Mouse (Mus musculus) stomach, postnatal 0 days (tissue): Measurements from ENCODE around the gene Pcmtd2.

Experiments used
- CTCF ChIP-seq: IDR thresholded peaks from 2 replicates; pipeline ENCODE4 v1.5.1; 2016; ENCODE audit warnings: antibody characterized with exemption, low read depth, mild to moderate bottlenecking, moderate library complexity
- EP300 ChIP-seq: optimal IDR thresholded peaks from 2 replicates; pipeline ENCODE3; 2016; ENCODE audit warnings: antibody characterized with exemption

- no peak for TF ChIP-seq EP300
- TF ChIP-seq CTCF = no peak
Measured at GRCm38 (mm10) chr2:181797672-181798071, 40.0 kb upstream of the Pcmtd2 start.
